Mouse (Mus musculus) cerebellum, postnatal 4 days (tissue): ENCODE measurements around the gene Eml2.

Experiments used
- DNase-seq, 2 experiments: peaks; one replicate each; pipeline ENCODE4 v3.0.0; 2022; ENCODE audit warnings: low spot score in 2 of 2, mixed read lengths in 1 of 2

Eml2 gene

DNA sequence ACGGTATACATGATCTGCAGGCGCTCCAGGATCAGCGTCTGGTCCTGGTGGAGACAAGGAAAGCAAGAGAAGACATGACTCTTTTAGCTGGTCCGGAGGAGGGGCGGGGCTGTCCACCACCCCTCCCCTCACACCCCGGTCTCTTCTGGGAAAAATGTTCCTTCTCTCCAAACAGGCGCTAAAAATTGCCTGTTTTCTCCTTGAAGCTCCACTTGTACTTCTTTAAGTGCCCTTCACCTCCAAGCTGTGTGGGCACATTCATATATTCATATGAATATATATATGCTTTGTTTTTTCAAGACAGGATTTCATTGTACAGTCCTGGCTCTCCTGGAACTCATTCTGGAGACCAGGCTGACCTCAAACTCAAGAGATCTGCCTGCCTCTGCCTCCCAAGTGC lies 13.3 kb upstream of the Eml2 start:
- DNase-seq = no peak

DNA sequence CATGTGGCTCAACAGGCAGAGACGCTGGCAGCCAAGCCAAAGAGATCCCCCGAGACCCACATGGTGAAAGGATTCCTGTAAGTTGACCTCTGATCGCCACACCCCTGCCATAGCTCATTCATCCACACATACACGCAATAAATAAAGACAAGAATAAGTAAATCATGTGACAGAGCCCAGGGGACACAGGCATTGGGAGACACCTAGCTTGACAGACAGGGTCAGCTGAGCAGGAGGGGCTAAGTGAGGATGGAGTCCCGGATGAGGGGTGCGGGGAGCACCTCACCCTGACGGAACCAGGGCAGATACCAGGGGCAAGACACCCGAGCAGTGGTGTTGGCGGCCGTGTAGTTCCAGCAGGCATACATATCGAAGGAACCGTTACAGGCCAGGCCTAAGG lies 12.5 kb upstream of the Eml2 start:
- DNase-seq = no peak

DNA sequence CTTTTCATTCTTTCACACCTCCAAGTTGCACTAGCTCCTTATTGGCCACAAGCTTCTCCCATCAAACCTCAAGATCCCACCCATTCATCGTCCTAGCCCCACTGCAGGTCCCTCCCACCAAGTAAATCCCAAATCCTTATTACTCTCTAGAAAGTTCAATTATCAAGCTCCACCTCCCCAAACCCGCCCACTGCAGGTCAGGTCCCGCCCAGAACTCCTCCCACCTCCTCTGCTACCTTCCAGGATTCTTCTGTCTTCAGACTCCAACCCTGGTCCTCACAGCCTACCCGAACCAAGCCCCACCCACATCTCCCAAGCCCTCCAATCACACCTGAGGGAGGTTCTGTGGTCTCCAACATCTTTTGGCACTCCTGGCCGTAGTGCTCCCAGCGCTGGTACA lies 12.0 kb upstream of the Eml2 start:
- no peak for DNase-seq

DNA sequence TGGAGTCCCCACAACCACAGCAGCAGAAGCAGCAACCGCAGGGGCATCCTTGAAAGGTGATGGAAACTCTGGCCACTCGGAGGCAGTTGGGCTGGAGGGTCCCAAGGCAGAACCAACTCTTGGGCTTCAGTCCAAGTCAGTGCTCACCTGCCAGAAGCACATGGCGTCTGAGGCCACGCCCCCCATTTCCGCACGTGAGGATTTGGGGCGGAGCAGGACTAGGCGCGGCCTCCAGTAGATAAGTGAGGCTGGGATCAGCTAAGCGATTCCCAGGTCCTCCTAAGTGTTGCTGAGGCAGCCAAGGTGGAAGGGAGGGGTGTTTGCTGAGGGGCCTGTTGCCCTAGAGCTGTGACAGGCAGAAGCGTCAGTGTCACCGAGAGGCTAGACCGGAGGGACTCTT lies 11.2 kb upstream of the Eml2 start:
- DNase-seq = no peak

DNA sequence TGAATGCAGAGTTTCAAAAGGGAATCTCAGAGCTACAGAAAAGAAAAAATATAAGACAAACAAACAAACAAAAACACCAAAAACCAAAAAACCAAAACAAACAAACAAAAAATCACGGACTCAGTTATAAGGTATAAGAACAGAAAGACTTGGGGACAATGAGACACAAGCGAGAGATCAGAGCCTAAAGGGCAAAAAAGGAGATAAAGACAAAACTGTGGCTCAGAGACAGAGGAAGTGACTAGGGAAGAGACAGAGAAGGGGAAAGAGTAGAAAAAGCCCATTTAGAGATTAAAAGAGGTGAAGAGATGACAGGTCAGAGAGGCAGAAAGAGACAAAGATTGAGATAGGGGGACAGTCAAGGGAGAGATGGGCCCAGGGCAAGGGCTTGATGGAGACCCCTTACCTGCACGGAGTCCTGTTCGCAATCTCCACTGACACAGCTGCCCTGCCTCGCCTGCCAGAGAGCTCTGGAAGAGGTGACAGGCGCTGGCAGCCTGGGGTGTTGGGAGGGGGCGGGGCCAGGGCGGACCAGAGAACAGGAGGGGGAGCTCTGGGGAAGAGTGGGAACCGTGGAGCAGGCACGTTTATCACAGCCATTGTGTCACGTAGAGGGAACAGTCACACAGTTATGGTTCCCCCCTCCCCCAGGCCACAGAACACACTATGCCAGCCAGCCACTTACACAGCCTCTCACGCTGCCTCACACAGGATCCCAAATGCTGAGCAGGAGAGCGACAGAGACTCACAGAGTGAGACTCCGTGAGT lies 10.4 kb upstream of the Eml2 start, which contains the start of gene Gipr:
Gene Gipr (minus strand): TSS at position 472 of the 768 bp plus-strand sequence.
- DNase-seq = no peak

DNA sequence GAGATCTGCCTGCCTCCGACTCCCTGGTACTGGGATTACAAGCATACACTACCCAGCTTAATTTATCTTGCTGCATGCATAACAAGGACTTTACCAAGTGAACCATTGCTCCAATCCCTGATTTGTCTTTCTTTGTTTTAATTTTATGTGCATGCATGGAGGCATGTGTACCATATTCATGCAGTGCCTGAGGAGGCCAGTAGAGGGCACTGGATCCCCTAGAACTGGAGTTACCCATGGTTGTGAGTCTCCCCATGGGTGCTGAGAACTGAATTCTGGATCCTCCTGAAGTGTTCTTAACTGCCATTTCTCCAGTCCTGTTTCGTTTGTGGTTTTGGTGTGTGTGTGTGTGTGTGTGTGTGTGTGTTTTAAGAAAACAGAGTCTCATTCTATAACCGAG lies 9.2 kb upstream of the Eml2 start:
- no peak for DNase-seq

DNA sequence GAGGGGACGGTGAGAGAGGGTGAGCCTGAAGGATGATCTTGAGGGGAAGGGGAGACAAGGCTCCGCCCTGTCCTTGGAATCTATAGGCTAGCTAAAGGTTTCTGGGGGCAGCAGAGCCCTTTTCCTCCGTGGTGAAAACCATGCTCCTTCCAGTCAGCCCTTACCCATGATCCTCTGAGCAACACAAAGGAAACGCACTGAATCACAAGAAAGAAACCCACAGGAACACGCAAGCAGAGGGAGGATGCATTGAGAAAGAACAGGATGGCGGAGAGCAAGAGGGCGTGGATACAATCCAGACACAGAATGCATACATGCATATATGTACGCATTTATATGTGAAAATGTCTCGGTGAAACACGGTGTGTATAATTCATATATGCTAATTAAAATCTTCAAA lies 6.7 kb upstream of the Eml2 start:
- DNase-seq = no peak

DNA sequence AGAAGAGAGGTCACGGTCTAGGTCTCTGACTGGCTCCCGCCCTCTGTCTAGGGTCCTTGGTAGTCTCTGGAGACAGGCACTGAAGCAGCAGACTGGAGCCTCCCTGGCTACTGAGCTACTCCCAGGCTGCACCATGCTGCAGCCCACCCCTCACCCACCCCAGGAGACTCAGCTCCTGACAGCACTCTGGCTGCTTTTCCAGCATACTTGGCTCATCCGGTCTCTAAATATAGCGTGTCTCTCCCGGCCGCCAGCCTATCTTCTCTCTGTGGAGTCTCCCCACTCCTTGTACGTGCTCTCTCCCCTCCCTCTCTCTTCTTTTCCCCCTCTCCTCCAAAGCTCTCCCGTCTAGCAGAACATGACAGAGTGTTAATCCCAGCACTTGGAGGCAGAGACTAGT lies 6.1 kb upstream of the Eml2 start:
- DNase-seq = no peak

DNA sequence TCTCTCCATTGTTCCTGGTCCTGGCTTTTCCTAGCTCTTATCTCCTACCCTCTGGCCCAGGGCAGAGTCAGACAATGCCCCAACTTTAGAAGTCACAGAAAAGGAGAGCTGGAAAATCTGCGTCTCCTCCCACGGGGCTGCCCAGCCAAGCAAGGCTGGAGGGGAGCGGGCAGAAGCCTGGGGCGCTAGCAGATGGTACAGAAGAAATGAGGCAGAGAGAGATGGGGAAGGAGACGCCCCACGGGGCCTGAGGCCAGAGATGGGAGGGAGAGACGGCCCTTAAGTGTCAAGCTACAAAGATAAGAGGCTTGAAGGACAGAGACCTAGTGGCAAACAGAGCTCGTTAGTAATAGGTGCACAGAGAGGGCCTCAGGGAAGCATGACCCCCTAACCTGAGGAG lies 4.4 kb upstream of the Eml2 start:
- DNase-seq = no peak

DNA sequence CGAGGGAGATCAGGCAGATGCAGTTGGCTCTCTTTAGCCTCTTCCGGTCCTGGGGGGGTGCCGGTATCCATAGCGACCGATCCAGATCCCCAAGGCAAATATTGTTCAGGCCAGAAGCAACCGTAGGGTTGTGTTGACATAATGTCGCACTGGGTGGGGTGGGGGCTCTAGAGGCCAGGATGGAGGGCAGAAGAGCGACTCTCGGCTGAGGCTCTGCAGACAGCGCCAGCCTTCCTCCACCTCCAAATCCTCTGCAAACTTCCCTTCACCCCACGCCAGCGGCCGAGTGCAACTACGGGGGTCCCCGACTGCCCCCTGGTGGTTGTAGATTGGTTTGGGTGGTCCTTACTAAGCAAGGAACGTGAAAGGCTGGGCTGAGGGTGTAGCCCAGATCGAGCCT lies 3.3 kb upstream of the Eml2 start:
- peak; percentile 82 to 89 for DNase-seq

DNA sequence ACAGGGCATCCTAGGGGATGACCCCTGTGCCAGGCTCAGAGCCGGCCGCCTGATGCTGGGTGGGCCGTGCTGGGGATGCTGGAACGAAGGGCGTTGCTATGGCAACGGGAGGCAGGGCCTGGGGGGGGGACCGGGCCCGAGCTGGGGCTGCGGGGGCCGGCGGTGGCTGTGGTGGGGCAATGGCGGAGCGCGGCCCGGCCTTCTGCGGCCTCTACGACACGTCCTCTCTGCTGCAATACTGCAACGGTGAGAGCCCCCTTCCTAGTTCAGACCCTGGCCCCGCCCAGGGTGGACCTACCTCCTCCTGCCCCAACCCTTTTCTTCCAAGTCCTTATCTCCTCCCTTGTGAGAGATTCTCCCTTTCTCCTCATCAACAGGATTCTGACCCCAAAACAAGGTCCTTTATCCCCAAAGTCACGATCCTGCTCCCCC lies 311 bp downstream of the Eml2 start:
- DNase-seq = no peak

DNA sequence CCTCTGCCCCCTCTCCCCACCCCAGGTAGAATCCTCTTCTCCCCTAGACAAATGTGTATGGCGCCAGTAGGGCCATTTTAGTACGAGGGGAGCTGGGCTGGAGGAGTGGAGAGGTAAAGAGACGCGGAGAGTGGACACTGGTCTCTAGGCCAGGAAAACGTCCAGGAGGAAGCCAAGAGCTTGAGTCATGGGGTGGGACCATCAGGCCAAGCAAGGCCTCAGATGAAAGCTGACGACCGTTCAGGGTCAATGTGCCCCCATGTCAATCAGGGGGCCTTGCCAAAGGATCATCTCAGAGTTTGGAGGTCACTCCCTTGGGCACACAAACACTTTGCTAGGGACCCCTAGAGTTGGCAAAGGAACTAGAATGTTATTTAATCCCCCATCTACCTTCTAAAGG lies 995 bp downstream of the Eml2 start:
- DNase-seq = no peak

DNA sequence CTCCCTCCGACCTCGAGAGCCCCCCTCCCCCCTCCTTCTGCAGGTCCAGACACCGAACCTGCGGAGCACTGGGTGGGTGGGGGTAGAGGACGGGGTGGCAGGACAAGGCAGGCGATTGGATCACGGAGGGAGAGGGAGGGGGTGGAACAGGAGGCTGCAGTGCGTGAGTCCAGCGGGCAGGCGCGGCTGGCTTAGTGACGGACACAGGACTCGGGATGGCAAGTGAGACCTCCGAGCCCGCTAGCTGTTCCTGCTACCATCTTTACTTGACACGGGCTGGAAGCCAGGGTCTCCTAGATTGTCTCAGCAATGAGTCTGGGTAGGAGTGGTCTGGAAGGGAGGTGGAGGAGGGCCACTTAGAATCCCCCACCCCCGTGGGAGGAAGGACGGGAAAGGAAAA lies 1.8 kb downstream of the Eml2 start:
- no peak for DNase-seq

DNA sequence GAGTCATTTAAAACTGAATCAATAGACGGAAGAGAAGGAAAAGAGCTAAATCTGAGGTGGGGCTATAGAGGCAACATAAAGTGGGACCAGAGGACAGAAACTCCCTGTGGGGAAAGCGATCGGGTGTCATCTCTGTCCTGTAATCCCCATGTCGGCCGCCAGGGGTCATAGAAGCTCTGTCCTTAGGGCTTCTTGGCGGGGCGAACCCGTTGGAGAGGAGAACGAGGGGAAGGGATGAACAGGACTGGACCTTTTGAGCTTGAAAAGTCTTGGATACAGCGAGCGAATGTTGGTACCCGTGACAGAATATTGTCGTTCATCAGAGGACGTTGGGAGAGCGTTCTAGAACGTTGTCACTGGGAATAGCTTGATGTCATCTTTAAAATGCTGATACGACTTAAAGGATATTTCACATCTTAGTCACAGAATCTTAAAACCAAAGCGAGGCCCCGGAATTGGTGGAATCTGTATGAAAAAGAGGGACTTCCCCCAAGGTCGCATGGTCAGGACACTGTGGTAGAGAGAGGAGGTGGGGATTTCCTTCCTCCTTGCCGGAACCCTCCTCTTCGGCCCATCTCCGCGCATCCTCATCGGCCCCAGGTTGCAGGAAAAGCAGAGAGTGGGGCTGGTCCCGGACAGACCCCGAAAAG lies 2.3 kb downstream of the Eml2 start:
- peak; percentile 61 to 81 for DNase-seq

DNA sequence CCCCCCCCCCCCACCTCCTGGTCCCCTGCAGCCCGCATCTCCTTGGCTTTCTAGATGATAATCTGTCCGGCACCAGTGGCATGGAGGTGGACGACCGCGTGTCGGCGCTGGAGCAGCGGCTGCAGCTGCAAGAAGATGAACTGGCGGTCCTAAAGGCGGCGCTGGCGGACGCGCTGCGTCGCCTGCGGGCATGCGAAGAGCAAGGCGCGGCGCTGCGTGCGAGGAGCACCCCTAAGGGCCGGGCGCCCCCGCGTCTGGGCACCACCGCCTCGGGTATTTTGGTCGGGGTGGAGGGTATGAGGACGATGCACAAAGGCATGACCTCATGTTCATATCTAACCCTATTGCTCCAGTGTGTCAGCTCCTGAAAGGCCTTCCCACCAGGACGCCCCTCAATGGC lies 3.0 kb downstream of the Eml2 start:
- peak in 1 of 2 experiments; percentile 72 for DNase-seq

DNA sequence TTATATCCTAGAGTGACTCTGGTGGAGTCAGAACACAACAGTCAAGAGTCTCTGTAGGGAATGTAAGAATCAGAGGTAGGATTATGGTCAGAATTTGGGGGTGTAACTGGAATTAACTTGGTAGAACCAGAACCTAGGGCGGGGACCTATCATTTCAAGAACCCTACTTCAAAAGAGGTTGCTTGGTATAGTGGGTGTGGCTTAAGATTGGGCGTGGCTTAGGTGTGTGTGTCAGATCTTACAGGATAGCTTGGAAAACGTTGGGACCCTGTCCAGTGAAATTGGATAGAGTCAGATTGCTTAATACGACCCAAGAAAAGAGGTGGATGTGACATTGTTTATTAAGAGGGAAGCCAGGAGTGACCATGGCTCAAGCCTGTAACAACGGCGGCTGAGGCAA lies 3.7 kb downstream of the Eml2 start:
- DNase-seq = no peak

DNA sequence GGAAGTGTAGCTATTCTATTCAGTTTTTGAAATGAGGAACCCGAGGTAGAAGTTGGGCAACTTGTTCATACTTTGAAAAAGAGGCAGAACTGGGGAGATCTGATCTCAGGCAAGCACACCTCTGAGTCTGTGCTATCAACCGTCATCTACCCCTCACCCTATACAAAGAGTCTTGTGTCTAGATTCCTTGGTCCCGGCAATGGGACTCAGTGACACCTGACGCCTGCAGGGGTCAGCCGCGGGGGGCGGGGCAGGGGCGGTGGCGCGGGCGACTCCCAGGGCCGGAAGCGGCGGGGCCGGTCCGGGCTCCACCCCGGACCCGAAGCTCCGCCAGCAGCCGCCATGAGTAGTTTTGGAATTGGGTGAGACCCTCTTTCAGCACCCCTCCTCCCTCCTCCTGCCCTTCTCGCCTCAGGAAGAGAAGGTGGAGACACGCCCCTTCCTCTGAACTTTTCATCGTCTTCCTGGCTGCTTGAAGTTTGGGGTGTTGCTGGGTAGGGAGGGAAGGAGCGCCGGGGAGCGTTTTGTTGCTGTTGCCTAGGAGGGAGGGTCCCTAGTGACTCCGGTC lies 4.7 kb downstream of the Eml2 start:
- no peak for DNase-seq

DNA sequence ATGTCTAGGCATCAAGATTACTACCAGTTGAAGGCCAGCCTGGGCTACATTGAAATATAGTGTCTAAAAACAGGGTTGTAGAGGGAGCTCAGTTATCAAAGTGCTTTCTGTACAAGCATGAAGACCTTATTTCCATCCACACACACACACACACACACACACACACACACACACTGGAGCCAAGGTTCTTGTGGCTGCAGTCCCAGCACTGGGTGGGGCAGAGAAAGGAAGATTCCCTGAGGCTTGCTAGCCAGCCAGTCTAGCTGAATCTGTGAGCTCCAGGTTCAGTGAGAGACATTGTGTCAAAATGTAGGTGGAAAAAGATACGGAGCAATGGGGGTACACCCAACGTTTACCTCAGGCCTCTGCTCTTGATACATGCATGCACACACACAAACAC lies 8.0 kb downstream of the Eml2 start:
- no peak for DNase-seq

DNA sequence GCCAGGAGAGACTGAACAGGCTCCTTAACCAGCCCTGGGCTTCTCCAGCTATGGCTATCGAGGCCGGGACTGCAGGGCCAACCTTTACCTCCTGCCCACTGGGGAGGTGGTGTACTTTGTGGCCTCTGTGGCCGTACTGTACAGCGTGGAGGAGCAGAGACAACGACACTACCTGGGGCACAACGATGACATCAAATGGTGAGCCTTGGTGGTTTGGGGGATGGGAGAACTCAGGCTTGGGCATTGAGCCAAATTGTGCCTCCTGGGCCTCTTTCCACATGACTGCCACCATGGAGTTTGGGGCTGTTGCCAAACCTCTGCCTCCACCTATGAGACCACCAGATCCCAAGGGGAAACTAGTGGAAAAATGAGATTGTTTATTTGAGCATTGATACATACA lies 8.5 kb downstream of the Eml2 start:
- DNase-seq = no peak

DNA sequence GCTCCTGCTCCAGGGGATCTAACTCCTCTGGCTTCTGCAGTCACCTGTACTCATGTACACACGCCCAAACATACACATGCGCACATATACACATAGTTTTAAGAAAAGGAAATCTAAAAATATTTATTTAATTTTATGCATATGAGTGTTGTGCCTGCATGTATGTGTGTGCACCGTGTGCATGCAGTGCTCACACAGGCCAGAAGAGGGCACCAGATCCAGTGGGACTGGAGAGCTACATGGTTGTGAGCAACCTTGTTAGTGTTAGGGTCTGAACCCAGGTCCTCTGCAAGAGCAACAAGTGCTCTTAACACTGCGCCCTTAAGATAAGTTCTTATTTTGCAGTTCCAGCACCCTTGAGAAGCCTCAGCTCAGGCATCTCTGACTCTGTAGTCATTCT lies 18.5 kb downstream of the Eml2 start:
- no peak for DNase-seq

DNA sequence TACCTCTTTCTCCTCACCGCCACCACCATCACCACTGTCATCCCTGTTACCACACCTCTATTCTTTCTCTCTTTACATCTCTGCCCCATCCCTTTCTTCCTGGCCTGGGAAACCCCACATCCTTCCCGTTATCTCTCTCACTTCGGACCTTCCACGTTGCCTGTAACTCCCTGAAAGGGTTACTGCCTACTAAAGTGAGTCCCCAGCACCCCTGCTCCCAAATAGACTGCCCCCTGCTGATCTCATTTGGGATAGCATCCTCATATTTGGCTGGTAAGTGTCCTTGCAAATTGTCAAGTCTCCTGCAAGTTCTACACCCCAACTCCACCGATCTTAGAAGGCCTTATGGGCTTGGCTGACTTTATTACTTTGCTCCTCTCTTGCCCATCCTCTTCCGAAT lies 20.5 kb downstream of the Eml2 start:
- DNase-seq = no peak

DNA sequence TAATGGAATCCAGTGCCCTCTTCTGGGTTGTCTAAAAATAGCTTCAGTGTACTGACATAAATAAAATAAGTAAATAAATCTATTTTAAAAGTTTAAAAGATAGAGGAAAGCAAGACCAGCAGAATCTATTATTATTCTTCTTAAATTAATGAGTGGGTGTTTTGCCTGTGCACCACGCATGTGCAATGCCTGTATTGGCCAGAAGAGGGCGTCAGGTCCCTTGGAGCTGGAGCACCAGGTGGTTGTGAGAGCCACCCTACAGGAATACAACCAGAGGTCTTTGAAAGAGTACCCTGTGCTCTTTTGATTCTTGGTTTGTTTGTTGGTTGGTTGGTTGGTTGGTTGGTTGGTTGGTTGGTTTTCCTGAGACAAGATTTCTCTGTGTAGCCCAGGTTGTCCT lies 21.8 kb downstream of the Eml2 start:
- DNase-seq = no peak

DNA sequence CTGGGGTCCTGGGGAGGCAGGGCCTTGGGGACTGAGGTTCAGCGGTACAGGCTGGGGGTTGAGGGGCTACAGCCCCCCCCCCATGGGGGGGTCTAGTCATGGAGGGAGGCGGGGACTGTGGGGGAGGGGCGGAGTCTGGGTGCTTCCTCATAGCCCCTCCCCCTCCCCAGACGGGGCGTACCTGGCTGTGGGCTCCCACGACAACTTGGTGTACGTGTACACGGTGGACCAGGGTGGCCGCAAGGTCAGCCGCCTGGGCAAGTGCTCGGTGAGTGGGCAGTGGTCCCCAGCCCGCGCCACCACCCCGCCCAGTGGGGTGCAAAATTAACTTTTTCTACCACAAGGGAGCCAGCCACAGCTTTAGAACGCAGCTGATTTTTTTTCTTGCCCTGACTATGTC lies 25.4 kb downstream of the Eml2 start:
- no peak for DNase-seq
